Mouse (Mus musculus) brain, embryonic 14.5 days (tissue): ENCODE measurements around the gene Ramp3. TPM values are rescaled to one million over a fixed set of nuclear protein-coding genes. Genes with fewer than 3 reads are reported as not detected.
A peak's percentile ranks its signal among the peaks of the same experiment; 100 is the strongest.

Experiments used
- DNase-seq: peaks from one replicate; pipeline ENCODE4 v3.0.0-alpha.2; 2011; ENCODE audit warnings: low read depth
- CTCF ChIP-seq: fragments of 200-500 bp; IDR thresholded peaks from 2 replicates; pipeline ENCODE4 v1.5.1; 2012; ENCODE audit warnings: inconsistent platforms, mild to moderate bottlenecking, moderate library complexity, borderline replicate concordance; ENCODE audit not compliant: insufficient read depth, insufficient read length; ENCODE audit errors: extremely low read depth
- POLR2A ChIP-seq: fragments of 200-500 bp; IDR thresholded peaks from 2 replicates; pipeline ENCODE4 v1.6.1; 2012; ENCODE audit warnings: mild to moderate bottlenecking, inconsistent platforms, borderline replicate concordance; ENCODE audit not compliant: poor library complexity, insufficient read depth, insufficient read length, severe bottlenecking; ENCODE audit errors: extremely low read depth
- polyA plus RNA-seq: library from polyadenylated mRNA; depleted of rRNA; stranded (reverse); fragments of >200 nt; gene quantifications from 2 replicates; pipeline ENCODE4 v1.2.3, GENCODE M21; 2012; rRNA removed

The Ramp3 gene
- 8.6 and 12.1 TPM in 2 replicates for polyA plus RNA-seq

DNA sequence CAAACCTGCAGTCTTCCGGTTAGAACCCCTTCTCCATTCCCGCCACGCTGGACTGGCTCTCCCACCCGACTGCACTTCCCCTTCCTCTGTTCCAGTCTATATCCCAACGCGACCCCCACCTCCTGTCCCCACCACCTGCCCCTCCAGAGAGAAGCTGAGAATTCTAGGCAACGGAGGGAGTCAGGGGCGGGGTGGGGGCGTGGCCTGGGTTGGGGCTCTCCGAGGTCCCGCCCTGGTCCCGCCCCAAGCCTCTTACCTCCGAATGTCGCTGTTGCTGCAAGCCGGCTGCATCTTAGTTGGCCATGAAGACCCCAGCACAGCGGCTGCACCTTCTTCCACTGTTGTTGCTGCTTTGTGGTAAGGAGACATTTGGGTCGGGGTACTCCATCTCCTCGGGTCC, at the start of gene Ramp3:
Ramp3 (plus strand) TSS at position 251 of the 400 bp plus-strand sequence.
- TF ChIP-seq CTCF (no peak), POLR2A (no peak)
- peak; percentile 85 for DNase-seq

DNA sequence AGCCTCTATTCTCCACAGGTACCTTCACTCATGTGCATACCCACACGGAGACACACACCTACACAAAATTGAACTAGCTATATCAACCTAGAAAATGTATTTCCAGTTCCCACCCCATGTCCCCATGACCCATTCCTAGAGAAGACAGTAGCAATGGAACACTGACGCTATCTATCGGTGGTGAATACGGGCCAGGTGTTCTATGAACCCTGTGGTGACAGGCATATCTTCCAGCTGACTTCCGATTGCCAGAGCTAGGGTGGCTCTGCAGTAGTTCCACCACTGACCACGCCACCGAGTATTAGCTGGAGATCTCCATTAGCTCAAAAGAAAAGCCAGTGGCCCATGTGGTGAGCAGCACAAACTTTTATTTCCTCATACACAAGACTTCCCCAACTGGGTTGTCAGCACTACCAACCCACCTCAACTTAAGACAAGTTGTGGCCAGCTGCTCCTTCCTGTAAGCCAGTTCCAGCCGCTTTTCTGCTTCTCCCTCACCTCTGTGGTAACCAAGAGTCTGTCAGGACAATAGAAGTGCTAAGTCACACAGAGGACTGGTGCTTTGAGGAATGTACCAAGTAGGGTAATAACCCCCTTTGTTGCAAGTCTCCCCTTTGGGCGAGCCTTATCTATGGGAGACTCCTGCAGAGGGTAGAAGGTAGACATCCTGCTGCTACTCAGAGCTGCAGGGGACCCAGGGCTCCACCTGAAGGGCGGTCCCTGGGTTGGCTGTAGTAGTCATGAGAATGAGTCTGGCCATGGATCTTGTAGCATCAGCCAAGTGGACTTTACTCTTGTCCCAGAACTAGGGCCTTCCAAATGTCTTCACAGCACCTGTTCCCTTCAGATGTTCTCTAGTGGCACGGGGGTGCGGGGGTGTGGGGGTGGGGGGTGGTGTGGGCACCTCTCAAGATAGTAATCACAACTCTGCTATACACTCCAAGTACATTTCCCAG, 42.8 kb upstream of the Ramp3 start:
- no peak for TF ChIP-seq POLR2A
- no peak for TF ChIP-seq CTCF
- no peak for DNase-seq

DNA sequence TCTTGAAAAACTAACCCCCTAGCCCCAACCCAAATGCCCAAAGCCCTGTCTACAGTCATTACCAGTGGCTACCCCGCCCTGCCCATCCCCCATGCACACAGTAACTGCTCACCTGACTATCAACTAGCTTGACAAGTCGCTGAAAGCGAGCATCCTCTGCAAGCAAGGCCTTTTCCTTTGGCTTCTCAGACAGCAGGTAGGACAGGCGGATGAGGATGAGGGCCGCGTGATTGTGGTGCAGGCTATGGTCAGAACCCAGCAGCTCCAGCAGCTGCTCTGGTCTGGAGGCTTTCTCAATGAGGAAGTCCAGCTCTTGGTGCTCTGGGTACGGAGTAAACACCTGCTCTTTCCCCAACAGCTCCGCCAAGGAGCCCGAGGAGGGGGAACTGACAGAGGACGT, 34.6 kb upstream of the Ramp3 start:
- TF ChIP-seq CTCF (no peak), POLR2A (no peak)
- no peak for DNase-seq

DNA sequence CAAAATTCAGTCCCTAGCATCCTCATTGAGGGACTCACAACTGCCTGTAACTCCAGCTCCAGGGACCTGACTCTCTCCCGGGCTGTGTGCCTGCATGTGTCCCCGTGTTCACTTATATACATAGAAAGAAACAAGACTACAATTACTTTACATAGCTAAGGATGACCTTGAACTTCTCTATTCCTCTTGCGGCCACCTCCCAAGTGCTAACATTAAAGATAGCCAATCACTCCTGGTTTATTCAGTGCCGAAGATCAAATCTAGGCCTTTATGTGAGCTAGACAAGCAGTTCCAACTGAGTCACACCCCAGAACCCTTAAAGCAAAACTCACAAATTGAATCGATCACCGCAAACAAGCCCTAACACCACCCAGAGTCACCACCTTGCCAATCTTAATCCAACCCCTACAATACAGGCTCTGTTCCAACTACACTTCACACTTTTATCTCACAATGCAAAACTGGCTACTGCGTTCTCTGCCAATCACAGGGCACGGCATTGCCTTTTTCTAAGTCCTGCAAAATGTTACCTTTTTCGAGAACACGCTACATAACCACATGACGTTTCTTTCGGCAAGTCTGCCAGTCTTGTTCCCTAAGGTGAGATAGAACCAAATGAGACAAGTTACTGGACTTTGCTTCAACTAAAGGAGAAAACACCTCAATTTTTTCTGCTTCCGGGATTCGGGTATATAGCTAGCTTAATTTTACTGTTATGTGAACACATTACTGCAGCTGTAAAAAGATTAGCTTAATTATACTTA, 33.5 kb upstream of the Ramp3 start:
- TF ChIP-seq CTCF (no peak), POLR2A (no peak)

DNA sequence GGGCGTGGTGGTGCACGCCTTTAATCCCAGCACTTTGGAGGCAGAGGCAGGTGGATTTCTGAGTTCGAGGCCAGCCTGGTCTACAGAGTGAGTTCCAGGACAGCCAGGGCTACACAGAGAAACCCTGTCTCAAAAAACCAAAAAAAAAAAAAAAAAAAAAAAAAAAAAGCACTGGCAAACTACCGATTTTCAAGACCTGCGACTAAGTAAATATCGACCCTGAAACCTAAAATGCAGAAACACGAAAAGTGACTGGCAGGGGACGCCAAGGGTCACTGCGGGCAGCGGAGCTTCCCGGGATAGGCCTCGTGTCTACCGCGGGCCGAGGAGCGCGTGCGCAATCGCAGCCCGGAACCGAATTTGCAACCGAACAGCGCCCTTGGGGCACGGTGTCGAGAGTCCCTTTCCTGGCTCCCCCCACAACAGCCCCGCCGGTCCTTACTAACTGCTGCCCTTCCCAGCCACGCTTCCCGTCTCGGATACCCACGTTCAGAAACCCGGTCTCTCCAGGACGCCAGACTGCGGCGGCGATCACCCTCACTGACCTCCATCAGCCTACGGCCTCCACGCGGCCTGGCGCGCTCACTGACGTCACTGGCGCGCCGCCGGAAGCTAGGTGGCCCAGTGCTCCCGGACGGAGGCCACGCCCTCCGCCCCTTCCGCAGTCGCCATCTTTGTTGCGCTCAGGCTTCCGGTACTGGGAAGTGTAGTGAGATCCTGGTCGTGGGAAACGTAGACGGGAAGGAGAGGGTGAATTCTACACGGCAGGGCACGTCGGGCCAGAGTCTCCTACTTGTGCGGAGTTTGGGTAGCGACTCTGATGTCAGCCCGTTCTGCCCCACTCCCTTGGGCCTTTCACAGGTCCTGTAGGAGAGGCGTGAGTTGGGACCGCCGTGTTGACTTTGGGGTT, 32.6 kb upstream of the Ramp3 start, which contains the start of gene Tbrg4:
Tbrg4 (minus strand) TSS at position 590 of the 910 bp plus-strand sequence.
- peak; percentile 98 for DNase-seq
- no peak for TF ChIP-seq CTCF
- peak; percentile 77; the same call in 1 of the 2 replicates for TF ChIP-seq POLR2A

More for the DNA sequence above, 33.5 kb upstream of the Ramp3 start:
- no peak for DNase-seq

GRCm38 (mm10) chr11:6626388-6626772, 31.9 kb upstream of the Ramp3 start:
- no peak for DNase-seq
- no peak for TF ChIP-seq POLR2A
- TF ChIP-seq CTCF = no peak

DNA sequence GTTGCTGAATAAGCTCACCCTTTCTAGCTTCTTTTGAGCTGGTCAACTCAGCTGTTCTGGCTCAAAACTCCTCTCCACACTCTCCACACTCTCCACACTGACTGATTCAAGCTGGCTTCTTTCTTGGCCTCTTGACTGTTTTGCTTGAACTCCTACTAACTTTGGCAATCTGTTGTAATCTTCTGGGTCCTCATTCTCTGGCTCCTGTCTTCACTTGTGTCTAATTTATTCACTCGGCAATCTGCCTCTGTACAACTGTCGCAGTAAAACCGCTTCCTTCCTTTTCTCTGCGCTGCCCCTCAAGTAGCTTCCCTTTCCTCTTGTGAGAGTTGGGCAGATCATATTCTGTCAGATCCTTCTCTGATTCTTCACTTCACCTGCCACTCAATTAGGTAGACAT, 30.6 kb upstream of the Ramp3 start:
- no peak for DNase-seq
- TF ChIP-seq CTCF = no peak
- TF ChIP-seq POLR2A = no peak

GRCm38 (mm10) chr11:6628568-6628967, 29.8 kb upstream of the Ramp3 start:
- DNase-seq = peak; percentile 32
- TF ChIP-seq CTCF (peak; percentile 68), POLR2A (no peak)

GRCm38 (mm10) chr11:6629655-6630054, 28.7 kb upstream of the Ramp3 start:
- peak; percentile 48 for DNase-seq

DNA sequence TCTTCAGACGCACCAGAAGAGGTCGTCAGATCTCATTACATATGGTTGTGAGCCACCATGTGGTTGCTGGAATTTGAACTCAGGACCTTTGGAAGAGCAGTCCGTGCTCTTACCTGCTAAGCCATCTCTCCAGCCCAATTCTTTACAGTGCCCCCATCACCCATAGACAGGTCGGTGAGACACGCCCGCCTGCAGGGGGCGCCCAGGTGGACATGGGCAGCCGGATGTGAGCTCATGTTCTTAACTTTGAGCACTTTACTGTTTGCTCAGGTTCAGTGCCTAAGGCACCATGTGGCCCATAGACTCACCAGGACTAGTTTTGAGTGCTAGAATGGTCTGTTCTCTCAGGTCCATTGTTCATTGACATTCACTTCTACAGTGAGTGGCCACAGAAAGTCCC, 22.2 kb upstream of the Ramp3 start:
- TF ChIP-seq POLR2A (no peak), CTCF (no peak)
- DNase-seq = no peak

More at GRCm38 (mm10) chr11:6629655-6630054, 28.7 kb upstream of the Ramp3 start:
- TF ChIP-seq POLR2A (no peak), CTCF (peak; percentile 45; the same call in 1 of the 2 replicates)
